Mouse (Mus musculus): ENCODE data around the gene Sgo1.
A peak's percentile ranks its signal among the peaks of the same experiment; 100 is the strongest.

Gene Sgo1

GRCm38 (mm10) chr17:53643360-53643759, 45.8 kb downstream of the Sgo1 start:
- no peak for DNase-seq

- DNase-seq: no peak
These were observed 57.8 kb downstream of the Sgo1 start for GRCm38 (mm10) chr17:53631344-53631743.

- peak; percentile 24 to 52 for DNase-seq
These were observed 61.0 kb downstream of the Sgo1 start for GRCm38 (mm10) chr17:53628131-53628530.

- peak; percentile 48 for DNase-seq
These were observed 61.6 kb downstream of the Sgo1 start for GRCm38 (mm10) chr17:53627497-53627896.

- no peak for DNase-seq
These were observed 63.0 kb downstream of the Sgo1 start for GRCm38 (mm10) chr17:53626160-53626559.

Measured in cerebellum, postnatal 25 days (tissue).